Mouse (Mus musculus) E14TG2a.4 (cell line): Measurements from ENCODE around the gene Gsta2.

Experiments used
- CTCF ChIP-seq: conservative IDR thresholded peaks from 2 replicates; pipeline ENCODE4 v1.5.1; 2014; ENCODE audit warnings: low read length
- NANOG ChIP-seq: IDR thresholded peaks from 2 replicates; pipeline ENCODE4 v1.6.1; 2014; ENCODE audit warnings: borderline replicate concordance, low read length, mixed read lengths

- TF ChIP-seq CTCF (peak; percentile 80), NANOG (no peak)
These were observed 30.3 kb upstream of the Gsta2 start for GRCm38 (mm10) chr9:78385893-78386292.
